Mouse (Mus musculus): ENCODE data around the gene Haus8. TPM values are rescaled to one million over a fixed set of nuclear protein-coding genes. Genes with fewer than 3 reads are reported as not detected.
"Not testable (repeated sequence)": the region's sequence is repeated elsewhere in the genome, so short reads cannot be mapped to it uniquely, and the experiment has no call there.

The Haus8 gene
- polyA plus RNA-seq, 1 experiment from 2014 or later, result 18.6 TPM

DNA sequence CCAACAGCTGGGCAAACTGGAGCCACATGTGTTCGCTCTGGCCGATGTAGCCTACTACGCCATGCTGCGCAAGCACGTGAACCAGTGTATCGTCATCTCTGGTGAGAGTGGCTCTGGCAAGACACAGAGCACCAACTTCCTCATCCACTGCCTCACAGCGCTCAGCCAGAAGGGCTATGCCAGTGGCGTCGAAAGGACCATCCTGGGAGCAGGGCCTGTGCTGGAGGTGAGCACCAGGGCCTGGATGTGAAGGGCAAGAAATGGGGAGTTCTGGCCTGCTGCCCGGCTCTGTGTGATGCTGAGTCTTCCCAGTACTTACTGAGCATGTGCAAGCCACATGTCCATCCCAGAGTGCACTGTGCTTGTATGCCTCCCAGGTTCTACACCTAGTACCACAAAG lies 18.2 kb upstream of the Haus8 start:
- Histone ChIP-seq H3K4me2 (ENCODE audit: low read depth, low read length) (no peak overlapping the region), H3K27ac (ENCODE audit: low read depth) (no peak overlapping the region), H3K9me3 (ENCODE audit: low read length) (no peaks in the 10 kb centered on the region), H3K27me3 (ENCODE audit: insufficient read depth, low read length) (no peaks in the 10 kb centered on the region), H3K9ac (replicated peaks) (no peak overlapping the region), H3K4me1 (ENCODE audit: insufficient read depth) (peaks cover 12% of the 10 kb centered on the region), H3K4me3 (ENCODE audit: low read depth, low read length) (no peak overlapping the region), H3K36me3 (replicated peaks; ENCODE audit: insufficient read depth, low read length) (peaks cover 13% of the 10 kb centered on the region)
- DNase-seq (no peak), ATAC-seq (no peak)
- WGBS (ENCODE audit: insufficient replicate concordance), result 88% methylated on average over 10 of the region's 10 CpGs
- TF ChIP-seq EP300 (IDR thresholded peaks at IDR 0.05; ENCODE audit: low read depth) (no peak), CTCF (IDR thresholded peaks at IDR 0.05; ENCODE audit: low read depth) (no peak)

DNA sequence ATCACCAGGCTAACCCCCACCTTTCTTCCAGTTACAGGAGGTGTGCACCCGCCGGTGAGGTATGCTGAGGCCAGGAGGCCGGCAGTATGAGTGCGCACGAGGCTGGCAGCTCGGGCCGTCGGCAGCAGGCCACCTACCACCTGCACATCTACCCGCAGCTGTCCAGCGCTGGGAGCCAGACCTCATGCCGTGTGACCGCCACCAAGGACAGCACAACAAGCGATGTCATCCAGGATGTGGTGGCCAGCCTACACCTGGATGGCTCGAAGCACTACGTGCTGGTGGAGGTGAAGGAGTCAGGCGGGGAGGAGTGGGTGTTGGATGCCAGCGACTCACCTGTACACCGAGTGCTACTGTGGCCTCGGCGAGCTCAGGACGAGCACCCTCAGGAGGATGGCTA lies 17.5 kb upstream of the Haus8 start:
- H3K4me2 ChIP-seq (ENCODE audit: low read depth, low read length), result no peak overlapping the region
- H3K27ac ChIP-seq (ENCODE audit: low read depth), result no peak overlapping the region
- DNase-seq, result no peak
- TF ChIP-seq EP300 (IDR thresholded peaks at IDR 0.05; ENCODE audit: low read depth) (no peak), CTCF (IDR thresholded peaks at IDR 0.05; ENCODE audit: low read depth) (no peak)
- 85% methylated on average over 21 of the region's 21 CpGs for WGBS (ENCODE audit: insufficient replicate concordance)
- no peak overlapping the region for H3K4me3 ChIP-seq (ENCODE audit: low read depth, low read length)
- H3K4me1 ChIP-seq (ENCODE audit: insufficient read depth), result peaks cover 16% of the 10 kb centered on the region
- no peak for ATAC-seq
- H3K9me3 ChIP-seq (ENCODE audit: low read length), result no peaks in the 10 kb centered on the region
- H3K36me3 ChIP-seq (replicated peaks; ENCODE audit: insufficient read depth, low read length), result peaks cover 13% of the 10 kb centered on the region
- H3K27me3 ChIP-seq (ENCODE audit: insufficient read depth, low read length), result no peaks in the 10 kb centered on the region
- H3K9ac ChIP-seq (replicated peaks), result no peak overlapping the region

DNA sequence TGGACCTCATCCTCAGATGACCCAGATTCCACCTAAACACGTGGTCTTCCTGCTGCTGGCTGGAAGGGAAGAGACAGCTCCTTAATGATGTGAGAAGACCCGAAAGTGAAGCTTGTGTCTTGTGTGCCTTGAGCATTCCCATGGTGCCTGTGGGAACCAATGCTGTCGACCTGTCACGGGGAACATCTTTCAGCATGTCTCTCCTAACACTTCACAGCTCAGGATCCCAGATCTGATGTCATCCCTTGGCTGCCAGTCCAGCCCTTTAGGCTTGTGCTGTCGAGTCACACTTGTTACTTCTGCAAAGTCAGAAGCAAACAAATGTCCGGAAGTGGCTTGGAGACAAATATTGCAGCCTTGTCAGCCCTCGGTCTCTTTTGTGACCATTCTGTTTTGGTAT lies 16.4 kb upstream of the Haus8 start:
- Histone ChIP-seq H3K9ac (replicated peaks) (no peak overlapping the region), H3K9me3 (ENCODE audit: low read length) (no peaks in the 10 kb centered on the region), H3K36me3 (replicated peaks; ENCODE audit: insufficient read depth, low read length) (peaks cover 13% of the 10 kb centered on the region), H3K4me2 (ENCODE audit: low read depth, low read length) (no peak overlapping the region), H3K27ac (ENCODE audit: low read depth) (peak overlapping the region; percentile 55; the same call in 1 of the 2 replicates), H3K27me3 (ENCODE audit: insufficient read depth, low read length) (no peaks in the 10 kb centered on the region), H3K4me3 (ENCODE audit: low read depth, low read length) (no peak overlapping the region), H3K4me1 (ENCODE audit: insufficient read depth) (peaks cover 12% of the 10 kb centered on the region)
- DNase-seq (no peak), ATAC-seq (peak; percentile 22; the same call in 1 of the 2 replicates)
- TF ChIP-seq CTCF (IDR thresholded peaks at IDR 0.05; ENCODE audit: low read depth) (no peak), EP300 (IDR thresholded peaks at IDR 0.05; ENCODE audit: low read depth) (no peak)
- 63% methylated on average over 7 of the region's 7 CpGs for WGBS (ENCODE audit: insufficient replicate concordance)

DNA sequence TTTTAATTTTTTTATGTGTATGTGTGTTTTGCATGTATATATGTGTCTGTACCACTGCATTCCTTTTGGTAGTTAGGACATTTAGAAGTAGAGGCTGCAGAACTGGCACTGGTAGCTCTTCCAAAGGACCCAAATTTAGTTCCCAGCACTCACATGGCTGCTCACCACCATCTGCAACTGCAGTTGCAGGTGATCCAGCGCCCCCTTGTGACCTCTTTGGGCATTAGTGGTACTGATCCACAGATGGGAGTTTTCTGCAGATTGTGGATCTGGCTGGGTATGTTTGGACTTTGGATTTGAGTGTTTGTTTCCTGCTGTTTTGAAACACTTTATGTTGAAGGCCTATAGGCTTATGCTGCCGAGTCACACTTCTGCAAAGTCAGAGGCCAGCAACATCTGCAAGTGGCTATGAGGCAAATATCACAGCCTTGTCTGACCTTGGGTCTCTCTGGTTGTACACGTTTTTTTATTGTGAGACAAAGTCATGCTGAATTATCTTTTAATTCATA lies 15.8 kb upstream of the Haus8 start:
- Histone ChIP-seq H3K4me2 (ENCODE audit: low read depth, low read length) (no peak overlapping the region), H3K4me1 (ENCODE audit: insufficient read depth) (peaks cover 12% of the 10 kb centered on the region), H3K4me3 (ENCODE audit: low read depth, low read length) (no peak overlapping the region), H3K9ac (replicated peaks) (no peak overlapping the region), H3K36me3 (replicated peaks; ENCODE audit: insufficient read depth, low read length) (peaks cover 13% of the 10 kb centered on the region), H3K9me3 (ENCODE audit: low read length) (no peaks in the 10 kb centered on the region), H3K27me3 (ENCODE audit: insufficient read depth, low read length) (no peaks in the 10 kb centered on the region), H3K27ac (ENCODE audit: low read depth) (peak overlapping the region; percentile 55; the same call in 1 of the 2 replicates)
- WGBS (ENCODE audit: insufficient replicate concordance), result 31% methylated on average over 3 of the region's 3 CpGs
- DNase-seq, result no peak
- peak; percentile 68 for ATAC-seq
- TF ChIP-seq CTCF (IDR thresholded peaks at IDR 0.05; ENCODE audit: low read depth) (peak; percentile 50), EP300 (IDR thresholded peaks at IDR 0.05; ENCODE audit: low read depth) (no peak)

DNA sequence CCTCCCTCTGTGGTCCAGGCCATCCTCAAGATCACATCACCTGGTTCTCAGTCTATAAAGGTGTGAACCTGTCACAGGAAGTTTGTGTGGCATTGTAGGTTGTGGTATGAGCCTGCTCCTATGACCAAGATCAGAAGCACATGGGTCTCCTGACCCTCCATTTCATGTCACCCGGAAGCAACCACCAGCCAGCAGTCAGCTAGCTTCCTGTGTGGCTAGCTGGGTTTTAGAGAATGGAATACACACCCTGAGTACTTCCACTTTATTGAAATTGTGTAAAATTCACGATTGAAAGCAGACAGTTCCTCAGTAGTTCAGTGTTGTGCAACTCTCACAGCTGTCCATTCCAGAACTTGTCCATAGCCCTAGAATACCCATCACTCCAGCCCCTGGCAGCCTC lies 13.5 kb upstream of the Haus8 start:
- Histone ChIP-seq H3K27ac (ENCODE audit: low read depth) (peak overlapping the region; percentile 55), H3K36me3 (replicated peaks; ENCODE audit: insufficient read depth, low read length) (peaks cover 12% of the 10 kb centered on the region), H3K4me1 (ENCODE audit: insufficient read depth) (peaks cover 14% of the 10 kb centered on the region)
- peak; percentile 17; the same call in 1 of the 2 replicates for ATAC-seq
- DNase-seq; H3K9me3 ChIP-seq (ENCODE audit: low read length); H3K9ac ChIP-seq (replicated peaks); H3K27me3 ChIP-seq (ENCODE audit: insufficient read depth, low read length); H3K4me2 ChIP-seq (ENCODE audit: low read depth, low read length); H3K4me3 ChIP-seq (ENCODE audit: low read depth, low read length): not testable (repeated sequence)
- 25% methylated on average over 2 of the region's 2 CpGs for WGBS (ENCODE audit: insufficient replicate concordance)

DNA sequence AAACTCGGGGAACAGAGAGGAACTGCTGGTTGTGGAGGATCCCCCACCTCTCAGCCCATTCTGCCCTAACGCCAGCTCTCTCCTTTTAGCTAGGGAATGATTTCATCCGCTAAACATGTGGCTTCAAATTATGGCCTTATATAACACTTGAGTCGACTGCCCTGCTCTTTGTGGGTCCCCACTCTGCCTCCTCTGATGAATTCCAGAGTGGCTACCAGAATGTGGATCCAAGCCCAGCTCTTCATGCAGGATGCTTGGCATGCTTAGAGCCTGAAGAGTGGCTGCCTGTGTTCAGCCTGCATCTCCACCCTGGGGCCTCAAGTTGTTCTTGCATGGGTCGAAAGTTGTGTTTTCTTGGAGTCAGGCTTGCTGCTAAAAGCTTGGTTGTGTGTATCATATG lies 9.9 kb upstream of the Haus8 start:
- Histone ChIP-seq H3K27ac (ENCODE audit: low read depth) (no peak overlapping the region), H3K36me3 (replicated peaks; ENCODE audit: insufficient read depth, low read length) (no peaks in the 10 kb centered on the region), H3K9me3 (ENCODE audit: low read length) (no peaks in the 10 kb centered on the region), H3K4me2 (ENCODE audit: low read depth, low read length) (no peak overlapping the region), H3K9ac (replicated peaks) (no peak overlapping the region), H3K4me1 (ENCODE audit: insufficient read depth) (peaks cover 8% of the 10 kb centered on the region), H3K27me3 (ENCODE audit: insufficient read depth, low read length) (no peaks in the 10 kb centered on the region), H3K4me3 (ENCODE audit: low read depth, low read length) (no peak overlapping the region)
- TF ChIP-seq CTCF (IDR thresholded peaks at IDR 0.05; ENCODE audit: low read depth) (no peak), EP300 (IDR thresholded peaks at IDR 0.05; ENCODE audit: low read depth) (no peak)
- DNase-seq (no peak), ATAC-seq (no peak)
- 72% methylated on average over 5 of the region's 5 CpGs for WGBS (ENCODE audit: insufficient replicate concordance)

DNA sequence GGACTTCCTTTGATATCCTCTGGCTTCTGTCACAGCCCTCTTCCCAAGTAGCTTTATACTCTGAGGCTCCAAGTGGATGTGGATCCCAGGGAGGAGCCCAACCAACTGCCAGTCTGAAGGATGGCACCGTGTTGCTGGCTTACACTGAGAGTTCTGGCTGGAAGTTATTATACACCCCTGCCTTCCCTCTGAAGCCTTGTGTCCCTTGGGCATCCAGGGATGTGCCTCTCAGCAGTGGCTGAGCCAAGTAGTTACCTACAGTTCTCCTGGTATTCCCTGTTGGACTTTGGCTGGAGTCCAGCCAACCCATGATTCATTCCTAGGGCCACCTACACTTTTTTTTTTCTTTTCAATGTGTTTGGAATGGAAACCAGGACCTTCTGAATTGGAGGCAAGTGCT lies 9.0 kb upstream of the Haus8 start:
- ATAC-seq, result not testable (repeated sequence)

DNA sequence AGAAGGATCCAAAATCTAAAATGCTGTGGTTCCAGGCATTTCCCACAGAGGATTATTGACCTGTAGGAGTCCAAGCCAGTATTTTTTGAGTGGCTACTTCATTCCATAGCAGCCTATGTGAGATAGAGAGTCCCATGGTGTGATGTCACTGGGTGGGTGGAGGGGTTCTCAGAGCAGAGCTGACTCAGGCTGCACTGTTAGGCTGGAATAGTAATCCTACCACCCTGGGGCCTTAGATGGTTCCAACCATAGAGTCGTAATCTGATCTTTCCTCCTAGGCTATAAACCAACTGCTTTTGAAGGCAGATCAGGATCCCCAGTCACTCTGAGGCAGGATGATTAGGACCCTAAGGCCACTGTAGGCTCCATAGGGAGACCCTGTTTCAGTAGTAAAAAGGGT lies 6.7 kb upstream of the Haus8 start:
- H3K4me3 ChIP-seq (ENCODE audit: low read depth, low read length); H3K9ac ChIP-seq (replicated peaks); ATAC-seq; H3K4me2 ChIP-seq (ENCODE audit: low read depth, low read length); H3K27ac ChIP-seq (ENCODE audit: low read depth); H3K27me3 ChIP-seq (ENCODE audit: insufficient read depth, low read length); H3K9me3 ChIP-seq (ENCODE audit: low read length); H3K36me3 ChIP-seq (replicated peaks; ENCODE audit: insufficient read depth, low read length); DNase-seq: not testable (repeated sequence)
- WGBS (ENCODE audit: insufficient replicate concordance), result 78% methylated on average over 1 of the region's 1 CpGs
- H3K4me1 ChIP-seq (ENCODE audit: insufficient read depth), result peaks cover 11% of the 10 kb centered on the region

More for the DNA sequence above, 9.0 kb upstream of the Haus8 start:
- not testable (repeated sequence) for H3K4me2 ChIP-seq (ENCODE audit: low read depth, low read length); H3K9me3 ChIP-seq (ENCODE audit: low read length); H3K4me3 ChIP-seq (ENCODE audit: low read depth, low read length); H3K4me1 ChIP-seq (ENCODE audit: insufficient read depth); H3K27ac ChIP-seq (ENCODE audit: low read depth); H3K27me3 ChIP-seq (ENCODE audit: insufficient read depth, low read length); DNase-seq; H3K9ac ChIP-seq (replicated peaks); H3K36me3 ChIP-seq (replicated peaks; ENCODE audit: insufficient read depth, low read length)
- 85% methylated on average over 1 of the region's 1 CpGs for WGBS (ENCODE audit: insufficient replicate concordance)

All from liver, postnatal 0 days (tissue).